ENCODE assay signal across 8 mouse cellular contexts in the genomic region with DNA sequence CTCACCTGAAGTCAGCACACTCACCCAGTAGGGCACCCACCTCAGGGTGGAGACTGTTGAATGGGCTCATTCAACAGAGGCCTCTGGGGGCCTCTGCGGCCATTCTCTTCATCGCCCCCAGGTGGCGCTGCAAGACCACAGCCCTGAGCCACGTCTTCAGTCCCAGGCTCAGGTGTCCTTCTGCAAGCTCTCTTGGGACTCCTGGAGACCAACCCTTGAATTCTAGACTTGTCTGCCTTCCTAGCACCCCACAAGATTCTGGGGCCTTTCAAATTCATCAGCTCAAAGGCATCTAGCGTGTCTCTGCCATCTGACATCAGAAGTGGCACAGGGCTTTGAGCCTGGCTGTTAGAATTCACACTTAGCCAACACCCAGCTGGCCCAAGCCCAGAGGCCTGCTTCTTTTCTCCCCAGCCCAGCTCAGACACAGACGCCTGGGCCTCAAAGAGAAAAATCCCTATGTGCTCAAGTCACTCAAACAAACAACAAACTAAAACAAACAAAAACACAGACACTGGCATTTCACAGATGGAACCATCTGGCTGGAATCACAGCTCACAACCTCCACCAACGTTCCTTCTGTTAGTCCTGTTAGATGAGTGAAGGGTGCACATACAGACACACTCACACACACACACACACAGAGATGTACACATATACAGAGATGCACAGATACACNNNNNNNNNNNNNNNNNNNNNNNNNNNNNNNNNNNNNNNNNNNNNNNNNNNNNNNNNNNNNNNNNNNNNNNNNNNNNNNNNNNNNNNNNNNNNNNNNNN. TPM values are rescaled to one million over a fixed set of nuclear protein-coding genes. Genes with fewer than 3 reads are reported as not detected.
DNase-seq lines count a peak whose midpoint lies in the region; ATAC-seq and TF ChIP-seq lines count a peak whose summit lies in the region.

No protein-coding gene starts in this region.

- peak; percentile 97 for TF ChIP-seq CTCF in lung, embryonic 14.5 days (IDR thresholded peaks at IDR 0.05; ENCODE audit: low read depth)

- H3K4me3 ChIP-seq in embryonic facial prominence, embryonic 15.5 days (replicated peaks), result no peak overlapping the region
- no peak overlapping the region for H3K4me3 ChIP-seq in lung, embryonic 14.5 days (ENCODE audit: low read depth, low read length)

- H3K4me1 ChIP-seq in embryonic facial prominence, embryonic 15.5 days, result peaks cover 3% of the 10 kb centered on the region; the same call in 1 of the 2 replicates
- H3K4me1 ChIP-seq in lung, embryonic 14.5 days (ENCODE audit: insufficient read depth), result 0 out of 2 replicates have a peak, but pooled peaks cover 2% of the 10 kb centered on the region

- intact Hi-C loops in heart, postnatal 14 days (cut with DNase I), result no loop called here

- WGBS in embryonic facial prominence, embryonic 15.5 days, result 11% methylated on average over 7 of the region's 7 CpGs
- WGBS in lung, embryonic 14.5 days, result 8% methylated on average over 7 of the region's 7 CpGs

- no peaks in the 10 kb centered on the region for H3K9me3 ChIP-seq in embryonic facial prominence, embryonic 15.5 days (replicated peaks)
- H3K9me3 ChIP-seq in lung, embryonic 14.5 days (ENCODE audit: low read depth, low read length), result no peaks in the 10 kb centered on the region

- H3K27me3 ChIP-seq in embryonic facial prominence, embryonic 15.5 days, result no peaks in the 10 kb centered on the region
- no peaks in the 10 kb centered on the region for H3K27me3 ChIP-seq in lung, embryonic 14.5 days (ENCODE audit: insufficient read depth, low read length)

- no peak overlapping the region for H3K27ac ChIP-seq in embryonic facial prominence, embryonic 15.5 days (replicated peaks)
- H3K27ac ChIP-seq in lung, embryonic 14.5 days (ENCODE audit: low read depth), result no peak overlapping the region

- H3K9ac ChIP-seq in embryonic facial prominence, embryonic 15.5 days, result no peak overlapping the region
- H3K9ac ChIP-seq in lung, embryonic 14.5 days, result no peak overlapping the region

- H3K36me3 ChIP-seq in embryonic facial prominence, embryonic 15.5 days, result no peaks in the 10 kb centered on the region
- H3K36me3 ChIP-seq in lung, embryonic 14.5 days (ENCODE audit: insufficient read depth), result no peaks in the 10 kb centered on the region

- 0 out of 2 replicates have a peak, but pooled peaks have one; percentile 54 for ATAC-seq in embryonic facial prominence, embryonic 15.5 days (ENCODE audit: insufficient number of reproducible peaks, low FRiP score, low TSS enrichment, low read depth)
- peak; percentile 13; the same call in 1 of the 2 replicates for ATAC-seq in lung, embryonic 14.5 days (ENCODE audit: insufficient read depth)

- peak; percentile 67 for DNase-seq in ES-CJ7 (ENCODE audit: low read depth, low spot score)
- peak; percentile 67 for DNase-seq in brain, adult 2 months (ENCODE audit: low read depth, low spot score)
- peak; percentile 77 to 82 for DNase-seq in heart, postnatal 14 days
- DNase-seq in kidney, postnatal 4 days, result peak; percentile 76 to 81
- peak; percentile 83 for DNase-seq in lung, embryonic 14.5 days
- peak; percentile 79 for DNase-seq in retina, embryonic 14.5 days (ENCODE audit: low spot score)
- peak; percentile 79 for DNase-seq in thymus, postnatal 36 days

- H3K4me2 ChIP-seq in embryonic facial prominence, embryonic 15.5 days (replicated peaks), result no peak overlapping the region
- no peak overlapping the region for H3K4me2 ChIP-seq in lung, embryonic 14.5 days

RNA-seq across cellular contexts. Expression of gene Tlr5, which starts 36.6 kb away (rescaled TPM):
- 1.4 and 1.8 TPM in 2 replicates for polyA plus RNA-seq in embryonic facial prominence, embryonic 15.5 days (2015; fragmentation: Nextera tagmentation; extraction: Ambion mirVana)
- 1 to 10 TPM; 1.7 to 2.1 TPM for total RNA-seq in heart, postnatal 14 days (2021)
- polyA plus RNA-seq in lung, embryonic 14.5 days (2014; fragmentation: Nextera tagmentation; extraction: Ambion mirVana), result 1.2 and 1.8 TPM in 2 replicates
